Mouse (Mus musculus) spleen, postnatal 4 days (tissue): ENCODE data around the gene Ghdc.
"Not testable (repeated sequence)": the region's sequence is repeated elsewhere in the genome, so short reads cannot be mapped to it uniquely, and the experiment has no call there.

Experiments used
- DNase-seq, 2 experiments: peaks; one replicate each; pipeline ENCODE4 v3.0.0; 2022; ENCODE audit warnings: low spot score in 2 of 2

Ghdc gene

GRCm38 (mm10) chr11:100770646-100771408 is at the start of gene Ghdc:
Gene Ghdc, minus strand, starts transcription at chr11:100770957.
- peak; percentile 74 to 85 for DNase-seq

DNA sequence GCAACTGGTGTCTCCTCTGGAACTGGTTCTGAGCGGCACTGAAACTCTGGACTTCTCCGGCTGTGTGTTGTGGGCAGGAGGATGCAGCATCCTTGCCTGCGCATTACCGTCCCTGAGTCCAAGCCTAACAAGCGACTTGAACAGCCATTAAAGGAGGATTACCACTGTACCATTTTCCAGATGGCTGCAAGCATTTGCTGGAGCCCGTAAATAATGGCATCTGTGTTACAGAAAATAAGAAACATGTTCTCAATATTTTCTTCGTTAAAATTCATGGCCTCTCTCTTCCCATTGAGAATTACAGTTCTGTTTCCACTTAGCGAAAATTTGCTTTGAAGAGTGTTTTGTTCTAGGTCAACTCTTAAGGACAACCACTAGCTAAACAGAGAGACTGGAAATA is 49.3 kb upstream of the Ghdc start:
- DNase-seq: no peak

- DNase-seq: no peak
Observed at GRCm38 (mm10) chr11:100819626-100820025, 48.9 kb upstream of the Ghdc start.

DNA sequence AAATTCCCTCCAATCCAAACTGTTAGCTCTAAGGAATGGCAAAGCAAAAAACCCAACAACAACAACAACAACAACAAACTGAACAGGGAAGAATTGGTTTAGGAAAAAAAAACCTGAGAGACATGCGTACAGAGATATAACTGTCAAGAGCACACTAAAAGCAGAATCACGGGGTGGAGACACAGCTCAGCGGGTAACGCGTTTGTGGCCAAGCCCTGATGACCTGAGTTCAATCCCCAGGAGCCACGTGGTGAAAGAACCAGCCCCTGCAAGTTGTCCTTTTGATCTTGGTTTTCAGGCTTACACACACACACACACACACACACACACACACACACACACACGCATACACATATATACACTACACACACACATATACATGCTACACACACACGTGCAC is 48.3 kb upstream of the Ghdc start:
- no peak for DNase-seq

GRCm38 (mm10) chr11:100818359-100819012 is 47.7 kb upstream of the Ghdc start:
- DNase-seq: no peak

DNA sequence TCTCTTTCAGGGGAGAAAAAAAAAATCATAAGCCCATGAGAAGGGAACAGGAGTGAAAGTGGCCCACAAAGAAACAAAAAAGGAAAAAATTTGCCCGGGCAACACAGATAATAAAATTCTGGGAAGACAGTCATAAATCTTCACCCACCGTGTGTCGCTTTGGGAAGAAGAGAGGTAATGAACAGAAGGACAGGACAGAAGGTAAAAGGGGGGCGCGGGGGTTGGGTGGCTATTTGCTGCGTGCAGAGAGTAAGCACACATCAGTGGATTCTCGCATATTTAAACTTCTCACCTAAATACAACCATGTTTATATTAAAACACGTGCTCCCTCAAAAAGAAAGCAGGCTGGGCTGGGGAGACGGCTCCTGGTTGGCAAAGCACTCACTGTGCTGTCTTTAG is 46.6 kb upstream of the Ghdc start:
- DNase-seq: no peak

GRCm38 (mm10) chr11:100816801-100817200 is 46.0 kb upstream of the Ghdc start:
- DNase-seq: no peak

GRCm38 (mm10) chr11:100816342-100816741 is 45.6 kb upstream of the Ghdc start:
- DNase-seq: no peak

GRCm38 (mm10) chr11:100814498-100814897 is 43.7 kb upstream of the Ghdc start:
- peak; percentile 77 to 90 for DNase-seq

- no peak for DNase-seq
Observed at GRCm38 (mm10) chr11:100811132-100811531, 40.4 kb upstream of the Ghdc start.

DNA sequence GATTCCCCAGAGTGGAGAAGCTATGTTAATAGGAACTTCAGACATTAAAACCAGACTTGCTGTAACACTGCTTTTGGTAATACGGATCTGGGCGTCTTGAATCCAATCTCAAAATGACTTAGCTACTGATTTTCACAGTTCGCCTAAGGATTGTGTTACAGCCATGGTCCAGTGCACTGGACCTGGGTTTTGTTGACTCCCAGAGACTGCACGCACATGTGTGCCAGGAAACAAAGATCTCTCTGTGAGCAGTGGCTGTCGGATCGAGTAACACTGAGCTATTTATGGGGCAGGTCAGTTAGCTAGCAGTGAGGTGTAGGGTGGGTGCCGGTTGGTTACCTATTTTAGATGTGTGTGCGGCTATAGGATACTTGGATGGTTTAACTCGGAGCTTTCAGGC is 39.8 kb upstream of the Ghdc start:
- no peak for DNase-seq

DNA sequence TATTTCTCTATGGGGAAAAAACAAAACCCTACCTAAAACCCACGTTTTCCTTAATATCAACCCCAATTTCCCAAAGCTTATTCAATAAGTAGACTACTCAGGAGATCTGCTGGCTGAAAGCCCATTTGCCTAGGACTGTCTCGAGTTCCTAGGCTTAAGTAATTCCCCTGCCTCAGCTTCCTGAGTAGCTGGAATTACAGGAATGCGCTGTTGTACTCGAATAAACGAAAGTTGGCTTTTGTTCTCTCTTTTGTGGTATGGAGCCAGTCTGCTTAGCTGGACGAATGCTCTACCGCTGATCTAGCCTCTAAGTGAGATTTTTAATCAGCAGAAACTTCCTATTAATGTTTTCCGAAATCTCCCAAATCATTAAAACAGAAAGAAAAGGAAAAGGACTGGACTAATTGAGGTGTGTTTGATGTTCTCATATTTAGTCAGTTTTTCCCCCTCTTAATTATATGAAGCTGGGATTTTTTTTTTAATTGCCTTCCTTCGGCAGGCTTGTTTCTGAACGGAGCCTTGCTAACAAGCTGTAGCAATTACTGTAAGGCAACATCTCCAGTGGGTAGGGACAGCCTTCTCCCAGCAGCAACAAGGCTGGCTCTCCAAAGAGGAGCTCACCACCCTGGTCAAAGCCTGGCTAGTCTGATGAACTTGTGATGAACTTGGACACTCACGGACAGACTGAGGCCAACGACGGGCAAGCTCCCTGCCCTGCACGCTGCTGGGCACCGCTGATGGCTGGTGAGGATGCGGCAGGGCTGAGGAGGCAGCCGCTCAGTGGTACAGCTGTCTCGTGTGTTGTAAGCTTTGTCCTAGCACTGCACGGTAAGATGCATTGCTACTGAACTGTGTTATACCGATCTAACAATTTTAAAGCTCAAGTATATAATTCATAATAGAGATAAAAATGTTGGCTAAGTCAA is 35.9 kb upstream of the Ghdc start:
- DNase-seq: no peak

GRCm38 (mm10) chr11:100805535-100805934 is 34.8 kb upstream of the Ghdc start:
- DNase-seq: no peak

- DNase-seq: no peak
Observed at GRCm38 (mm10) chr11:100804409-100804808, 33.7 kb upstream of the Ghdc start.

DNA sequence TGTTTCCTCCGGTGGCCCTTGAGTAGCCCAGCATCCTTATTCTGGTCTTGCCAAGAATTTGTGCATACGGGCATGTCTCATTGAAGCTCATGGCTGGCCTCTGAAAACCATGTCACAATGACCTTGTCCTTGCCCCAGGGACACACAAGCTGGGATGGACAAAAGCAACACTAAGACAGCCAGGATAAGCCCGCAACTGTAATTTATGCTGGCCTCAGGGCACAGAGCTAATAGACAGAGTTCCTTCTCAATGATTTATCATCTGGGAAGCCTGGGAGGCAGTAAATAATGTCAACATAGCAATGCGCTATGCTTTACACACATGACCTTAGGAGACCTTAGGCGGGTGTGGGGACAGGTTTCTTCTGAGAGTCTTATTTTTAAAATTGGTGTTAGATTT is 28.7 kb upstream of the Ghdc start:
- no peak for DNase-seq

GRCm38 (mm10) chr11:100796585-100796984 is 25.8 kb upstream of the Ghdc start:
- DNase-seq: no peak

- no peak for DNase-seq
Observed at GRCm38 (mm10) chr11:100795386-100795785, 24.6 kb upstream of the Ghdc start.

GRCm38 (mm10) chr11:100791457-100792049 is 20.8 kb upstream of the Ghdc start:
- DNase-seq: no peak

- DNase-seq: not testable (repeated sequence)
Observed at GRCm38 (mm10) chr11:100790644-100791043, 19.9 kb upstream of the Ghdc start.

GRCm38 (mm10) chr11:100789702-100790101 is 18.9 kb upstream of the Ghdc start:
- no peak for DNase-seq

GRCm38 (mm10) chr11:100785774-100786173 is 15.0 kb upstream of the Ghdc start:
- no peak for DNase-seq

- DNase-seq: no peak
Observed at GRCm38 (mm10) chr11:100784286-100784685, 13.5 kb upstream of the Ghdc start.
